Mouse (Mus musculus) midbrain, embryonic 11.5 days (tissue): ENCODE measurements around the gene Slc25a18. TPM values are rescaled to one million over a fixed set of nuclear protein-coding genes. Genes with fewer than 3 reads are reported as not detected.

Experiments used
- ATAC-seq: fragments of 200-750 bp; cut with Nextera tagmentation; 2 replicates; pipeline ENCODE4 v1.8.0; 2017; ENCODE audit warnings: moderate TSS enrichment, moderate library complexity; ENCODE audit not compliant: low FRiP score
- DNase-seq: peaks from one replicate; pipeline ENCODE4 v3.0.0; 2015; ENCODE audit warnings: low spot score; ENCODE audit errors: missing footprints
- H3K27ac ChIP-seq: fragments of 300-500 bp; sonication (generic); 2 replicates; pipeline ENCODE4 v1.5.1; 2014; ENCODE audit warnings: low read depth, low read length
- H3K27me3 ChIP-seq: fragments of 300-500 bp; sonication (generic); 2 replicates; pipeline ENCODE4 v1.6.1; 2014; ENCODE audit warnings: mild to moderate bottlenecking, low read length, moderate library complexity, mixed read lengths; ENCODE audit not compliant: control insufficient read depth, insufficient read depth
- H3K36me3 ChIP-seq: fragments of 300-500 bp; sonication (generic); 2 replicates; pipeline ENCODE4 v1.6.1; 2014; ENCODE audit warnings: mild to moderate bottlenecking, low read length, moderate library complexity, mixed read lengths; ENCODE audit not compliant: control insufficient read depth, insufficient read depth
- H3K4me1 ChIP-seq: fragments of 300-500 bp; sonication (generic); 2 replicates; pipeline ENCODE4 v1.6.1; 2014; ENCODE audit warnings: low read length; ENCODE audit not compliant: control insufficient read depth, insufficient read depth
- H3K4me2 ChIP-seq: fragments of 300-500 bp; sonication (generic); 2 replicates; pipeline ENCODE4 v1.6.1; 2014; ENCODE audit warnings: mild to moderate bottlenecking, moderate library complexity
- H3K4me3 ChIP-seq: fragments of 300-500 bp; sonication (generic); 2 replicates; pipeline ENCODE4 v1.5.1; 2014; ENCODE audit warnings: low read depth, low read length
- H3K9ac ChIP-seq: fragments of 300-500 bp; sonication (generic); 2 replicates; pipeline ENCODE4 v1.6.1; 2014; ENCODE audit warnings: low read length
- H3K9me3 ChIP-seq: fragments of 300-500 bp; sonication (generic); 2 replicates; pipeline ENCODE4 v1.6.1; 2016; ENCODE audit warnings: low read length; ENCODE audit not compliant: control insufficient read depth
- WGBS: fragments of 180-500 bp; shearing (Covaris S2); extraction: QIAGEN DNeasy Blood & Tissue Kit; methylation state at CpG from one replicate; pipeline ENCODE4 v1.1.7; 2014; 5-methylcytosine and 5-hydroxymethylcytosine counted together
- polyA plus RNA-seq: library from polyadenylated mRNA; unstranded; fragments of >200 nt; fragmentation: Nextera tagmentation; extraction: Ambion mirVana; gene quantifications from 2 replicates; pipeline ENCODE4 v1.2.1, GENCODE M21; 2014

Slc25a18 gene
- polyA plus RNA-seq, 1 experiment from 2014 or later, result 1.4 TPM

DNA sequence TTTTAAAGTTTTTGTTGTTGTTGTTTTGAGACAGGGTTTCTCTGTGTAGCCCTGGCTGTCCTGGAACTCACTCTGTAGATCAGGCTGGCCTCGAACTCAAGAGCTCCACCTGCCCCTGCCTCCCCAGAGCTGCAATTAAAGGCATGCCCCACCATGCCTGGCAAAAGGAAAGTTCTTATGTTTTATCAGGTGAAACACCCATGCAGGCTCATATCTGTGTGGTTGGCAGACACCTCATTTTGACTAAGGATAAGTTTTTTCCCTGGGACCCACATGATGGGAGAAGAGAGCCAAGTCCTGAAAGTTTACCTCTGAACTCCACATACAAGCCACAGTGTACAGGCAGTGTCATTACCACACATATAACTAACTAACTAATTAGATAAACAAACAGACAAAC, 56.7 kb downstream of the Slc25a18 start:
- H3K9ac ChIP-seq, result no peak overlapping the region
- no peaks in the 10 kb centered on the region for H3K27me3 ChIP-seq
- no peak overlapping the region for H3K4me3 ChIP-seq
- no peak overlapping the region for H3K27ac ChIP-seq
- ATAC-seq (no peak), DNase-seq (no peak)
- 61% methylated on average over 1 of the region's 1 CpGs for WGBS
- no peaks in the 10 kb centered on the region for H3K9me3 ChIP-seq
- H3K4me1 ChIP-seq, result no peaks in the 10 kb centered on the region
- no peaks in the 10 kb centered on the region for H3K36me3 ChIP-seq
- no peak overlapping the region for H3K4me2 ChIP-seq

GRCm38 (mm10) chr6:120830866-120831608, 57.7 kb downstream of the Slc25a18 start:
- H3K4me3 ChIP-seq, result no peak overlapping the region
- no peak for ATAC-seq
- DNase-seq, result no peak
- H3K36me3 ChIP-seq, result no peaks in the 10 kb centered on the region
- WGBS, result 58% methylated on average over 4 of the region's 4 CpGs
- no peaks in the 10 kb centered on the region for H3K27me3 ChIP-seq
- no peak overlapping the region for H3K9ac ChIP-seq
- H3K27ac ChIP-seq, result no peak overlapping the region
- no peak overlapping the region for H3K4me2 ChIP-seq
- no peaks in the 10 kb centered on the region for H3K4me1 ChIP-seq
- H3K9me3 ChIP-seq, result no peaks in the 10 kb centered on the region

GRCm38 (mm10) chr6:120832097-120832496, 58.7 kb downstream of the Slc25a18 start:
- DNase-seq, result no peak
- Histone ChIP-seq H3K27ac (no peak overlapping the region), H3K9ac (no peak overlapping the region), H3K27me3 (no peaks in the 10 kb centered on the region), H3K4me2 (no peak overlapping the region), H3K4me1 (peaks cover 2% of the 10 kb centered on the region), H3K36me3 (no peaks in the 10 kb centered on the region), H3K9me3 (no peaks in the 10 kb centered on the region), H3K4me3 (no peak overlapping the region)
- 69% methylated on average over 4 of the region's 4 CpGs for WGBS
- ATAC-seq, result no peak

DNA sequence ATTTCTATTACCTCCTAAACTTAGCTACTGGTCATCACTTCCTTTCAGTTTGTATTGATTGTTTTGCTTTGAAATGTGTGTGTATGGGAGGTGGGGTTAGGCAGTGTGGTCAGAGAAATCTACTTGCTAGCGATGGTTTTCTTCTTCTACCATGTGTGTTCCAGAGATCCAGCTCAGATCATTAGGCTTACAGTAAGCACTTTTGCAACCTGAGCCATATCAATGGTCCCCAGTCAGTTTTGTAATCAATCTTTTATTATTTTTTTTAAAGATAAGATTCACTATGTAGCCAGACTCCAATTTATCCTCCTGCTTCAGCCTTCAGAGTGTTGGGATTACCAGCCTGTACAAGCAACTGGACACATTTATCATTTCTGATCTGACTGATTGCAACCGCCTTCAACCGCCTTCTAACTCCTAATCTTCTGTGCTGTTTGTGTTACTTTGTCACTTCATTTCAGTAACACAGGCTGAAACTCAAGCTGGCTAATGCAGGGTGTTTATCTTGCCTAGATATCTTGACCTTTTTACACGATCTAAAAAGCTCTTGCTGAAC, 61.5 kb downstream of the Slc25a18 start:
- WGBS, result 90% methylated on average over 4 of the region's 4 CpGs
- H3K27ac ChIP-seq, result no peak overlapping the region
- no peaks in the 10 kb centered on the region for H3K27me3 ChIP-seq
- H3K4me3 ChIP-seq, result no peak overlapping the region
- ATAC-seq (no peak), DNase-seq (no peak)
- H3K9ac ChIP-seq, result no peak overlapping the region
- H3K4me2 ChIP-seq, result no peak overlapping the region
- no peaks in the 10 kb centered on the region for H3K36me3 ChIP-seq
- peaks cover 3% of the 10 kb centered on the region for H3K4me1 ChIP-seq
- H3K9me3 ChIP-seq, result no peaks in the 10 kb centered on the region

- Histone ChIP-seq H3K4me2 (peak within 1 kb of the TSS; percentile 60), H3K4me3 (peak within 1 kb of the TSS; percentile 89), H3K27me3 (no peaks in the 10 kb centered on the region), H3K9ac (peak within 1 kb of the TSS; percentile 97), H3K27ac (peak within 1 kb of the TSS; percentile 92), H3K4me1 (peaks cover 3% of the 10 kb centered on the region), H3K36me3 (no peaks in the 10 kb centered on the region), H3K9me3 (no peaks in the 10 kb centered on the region)
- peak; percentile 97 for ATAC-seq
- peak; percentile 100 for DNase-seq
- 6% methylated on average over 40 of the region's 40 CpGs for WGBS
Measured at GRCm38 (mm10) chr6:120835474-120836374, 62.3 kb downstream of the Slc25a18 start, which contains the start of gene Bcl2l13. Gene Bcl2l13 (plus strand): TSS chr6:120836212.

DNA sequence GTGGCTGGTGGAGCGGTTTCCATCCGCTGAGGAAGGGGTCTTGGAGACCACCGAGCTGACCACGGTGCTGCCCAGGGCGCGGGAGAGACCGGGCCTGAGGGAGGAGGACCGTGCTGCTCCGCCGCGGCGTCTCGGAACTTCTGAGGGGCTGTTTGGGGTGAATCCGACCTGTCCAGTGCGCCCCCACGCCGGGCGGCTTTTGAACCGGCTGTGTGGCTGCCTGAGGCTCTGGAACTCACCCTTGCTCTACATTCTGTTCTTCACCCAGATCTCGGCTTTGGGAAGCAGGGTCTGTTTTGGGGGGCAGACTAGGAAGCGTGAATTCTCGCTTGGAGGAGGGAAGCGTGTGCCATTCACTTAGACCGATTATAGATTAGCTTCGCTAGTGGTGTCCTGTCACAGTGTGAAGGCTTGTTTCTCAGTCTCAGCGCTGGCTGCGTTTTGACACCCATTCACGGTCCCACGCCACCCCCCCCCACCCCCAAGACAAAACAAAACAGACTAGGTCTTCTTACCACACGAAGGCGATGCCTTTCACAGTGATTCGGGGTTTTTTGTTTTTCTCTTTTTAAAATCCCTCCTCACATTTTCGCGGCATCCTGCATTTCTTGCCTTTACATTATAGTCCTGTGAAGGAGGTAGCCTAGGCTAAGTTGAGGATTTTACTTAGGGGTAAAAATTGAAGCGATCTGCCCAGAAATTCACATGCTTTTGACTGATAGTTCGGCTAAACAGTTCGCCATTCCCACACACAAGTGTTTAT, 63.2 kb downstream of the Slc25a18 start:
- Histone ChIP-seq H3K4me1 (peaks cover 3% of the 10 kb centered on the region), H3K27me3 (no peaks in the 10 kb centered on the region), H3K27ac (peak overlapping the region; percentile 92), H3K36me3 (no peaks in the 10 kb centered on the region), H3K4me2 (peak overlapping the region; percentile 60), H3K9ac (peak overlapping the region; percentile 97), H3K9me3 (no peaks in the 10 kb centered on the region), H3K4me3 (peak overlapping the region; percentile 89)
- WGBS, result 7% methylated on average over 32 of the region's 37 CpGs
- peak; percentile 97 for DNase-seq
- peak; percentile 89 for ATAC-seq

GRCm38 (mm10) chr6:120837152-120837530, 63.8 kb downstream of the Slc25a18 start:
- H3K27ac ChIP-seq, result no peak overlapping the region
- ATAC-seq, result no peak
- H3K4me1 ChIP-seq, result peaks cover 3% of the 10 kb centered on the region
- 72% methylated on average over 1 of the region's 1 CpGs for WGBS
- DNase-seq, result no peak
- H3K36me3 ChIP-seq, result no peaks in the 10 kb centered on the region
- peak overlapping the region; percentile 97; the same call in 1 of the 2 replicates for H3K9ac ChIP-seq
- H3K4me2 ChIP-seq, result peak overlapping the region; percentile 60
- H3K27me3 ChIP-seq, result no peaks in the 10 kb centered on the region
- peak overlapping the region; percentile 89 for H3K4me3 ChIP-seq
- H3K9me3 ChIP-seq, result no peaks in the 10 kb centered on the region

GRCm38 (mm10) chr6:120840258-120840657, 66.9 kb downstream of the Slc25a18 start:
- 95% methylated on average over 7 of the region's 7 CpGs for WGBS
- peaks cover 3% of the 10 kb centered on the region for H3K4me1 ChIP-seq
- H3K4me3 ChIP-seq, result no peak overlapping the region
- no peaks in the 10 kb centered on the region for H3K9me3 ChIP-seq
- H3K4me2 ChIP-seq, result no peak overlapping the region
- no peaks in the 10 kb centered on the region for H3K36me3 ChIP-seq
- H3K27me3 ChIP-seq, result no peaks in the 10 kb centered on the region
- no peak for ATAC-seq
- no peak for DNase-seq
- H3K9ac ChIP-seq, result no peak overlapping the region
- H3K27ac ChIP-seq, result no peak overlapping the region
